Mouse (Mus musculus): ENCODE measurements around the gene Usp9x. TPM values are rescaled to one million over a fixed set of nuclear protein-coding genes. Genes with fewer than 3 reads are reported as not detected.
A peak's percentile ranks its signal among the peaks of the same experiment; 100 is the strongest.

The Usp9x gene
- polyA plus RNA-seq, 1 experiment from 2014 or later: 47.0 TPM

GRCm38 (mm10) chrX:13096985-13097384 lies 25.7 kb downstream of the Usp9x start:
- no peaks in the 10 kb centered on the region for H3K4me1 ChIP-seq
- H3K4me2 ChIP-seq (replicated peaks): no peak overlapping the region
- H3K27me3 ChIP-seq: no peaks in the 10 kb centered on the region
- ATAC-seq (ENCODE audit: insufficient number of reproducible peaks, insufficient read depth, low FRiP score, low TSS enrichment): no peak
- H3K9me3 ChIP-seq: no peaks in the 10 kb centered on the region
- H3K4me3 ChIP-seq: no peak overlapping the region
- no peaks in the 10 kb centered on the region for H3K36me3 ChIP-seq
- no peak overlapping the region for H3K9ac ChIP-seq
- H3K27ac ChIP-seq: no peak overlapping the region
- WGBS: 84% methylated on average over 1 of the region's 1 CpGs

- Histone ChIP-seq H3K27ac (no peak overlapping the region), H3K4me1 (no peaks in the 10 kb centered on the region), H3K9ac (no peak overlapping the region), H3K36me3 (no peaks in the 10 kb centered on the region), H3K9me3 (no peaks in the 10 kb centered on the region), H3K4me2 (replicated peaks) (no peak overlapping the region), H3K4me3 (no peak overlapping the region), H3K27me3 (no peaks in the 10 kb centered on the region)
- 29% methylated on average over 7 of the region's 7 CpGs for WGBS
- ATAC-seq (ENCODE audit: insufficient number of reproducible peaks, insufficient read depth, low FRiP score, low TSS enrichment): no peak
Measured at GRCm38 (mm10) chrX:13206514-13206913, 135.2 kb downstream of the Usp9x start.

GRCm38 (mm10) chrX:13207512-13208341 lies 136.4 kb downstream of the Usp9x start:
- H3K9me3 ChIP-seq: no peaks in the 10 kb centered on the region
- no peaks in the 10 kb centered on the region for H3K27me3 ChIP-seq
- peak overlapping the region; percentile 36 for H3K4me2 ChIP-seq (replicated peaks)
- WGBS: 26% methylated on average over 22 of the region's 23 CpGs
- 0 out of 2 replicates have a peak, but pooled peaks have one; percentile 41 for ATAC-seq (ENCODE audit: insufficient number of reproducible peaks, insufficient read depth, low FRiP score, low TSS enrichment)
- no peak overlapping the region for H3K9ac ChIP-seq
- H3K36me3 ChIP-seq: no peaks in the 10 kb centered on the region
- peak overlapping the region; percentile 23 for H3K4me3 ChIP-seq
- no peak overlapping the region for H3K27ac ChIP-seq
- H3K4me1 ChIP-seq: no peaks in the 10 kb centered on the region

- H3K9ac ChIP-seq: no peak overlapping the region
- no peaks in the 10 kb centered on the region for H3K36me3 ChIP-seq
- H3K27me3 ChIP-seq: no peaks in the 10 kb centered on the region
- H3K9me3 ChIP-seq: no peaks in the 10 kb centered on the region
- 39% methylated on average over 6 of the region's 6 CpGs for WGBS
- ATAC-seq (ENCODE audit: insufficient number of reproducible peaks, insufficient read depth, low FRiP score, low TSS enrichment): no peak
- no peak overlapping the region for H3K27ac ChIP-seq
- H3K4me2 ChIP-seq (replicated peaks): peak overlapping the region; percentile 35
- H3K4me3 ChIP-seq: peak overlapping the region; percentile 23
- H3K4me1 ChIP-seq: no peaks in the 10 kb centered on the region
Measured at GRCm38 (mm10) chrX:13208404-13208803, 137.1 kb downstream of the Usp9x start.

GRCm38 (mm10) chrX:13214275-13214674 lies 143.0 kb downstream of the Usp9x start:
- no peak for ATAC-seq (ENCODE audit: insufficient number of reproducible peaks, insufficient read depth, low FRiP score, low TSS enrichment)
- Histone ChIP-seq H3K9me3 (no peaks in the 10 kb centered on the region), H3K4me1 (no peaks in the 10 kb centered on the region), H3K36me3 (no peaks in the 10 kb centered on the region), H3K27ac (no peak overlapping the region), H3K9ac (no peak overlapping the region), H3K27me3 (no peaks in the 10 kb centered on the region), H3K4me3 (no peak overlapping the region), H3K4me2 (replicated peaks) (no peak overlapping the region)
- WGBS: 63% methylated on average over 1 of the region's 1 CpGs

Other genes starting within 250 kb of the Usp9x start
- gene Ddx3x, start 209.5 kb downstream of the Usp9x start, polyA plus RNA-seq (2016; fragmentation: Nextera tagmentation; extraction: Ambion mirVana): 152 and 163 TPM in 2 replicates

All from embryonic facial prominence, embryonic 12.5 days (tissue).